Mouse (Mus musculus): ENCODE measurements around the gene Gm39653. TPM values are rescaled to one million over a fixed set of nuclear protein-coding genes. Genes with fewer than 3 reads are reported as not detected.

The Gm39653 gene
- total RNA-seq, 2 experiments from 2014 or later: not detected

Other genes with a start within 250 kb of the Gm39653 start
- gene Adam23, start 170.1 kb upstream of the Gm39653 start, total RNA-seq (2015): not detected in 2 replicates
- 0.37 TPM in 1 of 2 replicates, not detected in the other for gene Adam23, start 170.1 kb upstream of the Gm39653 start, total RNA-seq (2017)
- not detected in 2 replicates for gene Dytn, start 71.0 kb downstream of the Gm39653 start, total RNA-seq (2015)
- not detected in 2 replicates for gene Dytn, start 71.0 kb downstream of the Gm39653 start, total RNA-seq (2017)
- gene Mdh1b, start 114.3 kb downstream of the Gm39653 start, total RNA-seq (2015): not detected in 2 replicates
- gene Mdh1b, start 114.3 kb downstream of the Gm39653 start, total RNA-seq (2017): not detected in 2 replicates
- 87.8 and 93.7 TPM in 2 replicates for gene Fastkd2, start 114.6 kb downstream of the Gm39653 start, total RNA-seq (2015)
- 27.3 and 31.1 TPM in 2 replicates for gene Fastkd2, start 114.6 kb downstream of the Gm39653 start, total RNA-seq (2017)
- gene 4933402D24Rik, start 153.3 kb downstream of the Gm39653 start, total RNA-seq (2015): not detected in 2 replicates
- not detected in 2 replicates for gene 4933402D24Rik, start 153.3 kb downstream of the Gm39653 start, total RNA-seq (2017)

All from megakaryocyte progenitor cell, adult 5-6 weeks (primary cell).